Mouse (Mus musculus) CH12.LX (cell line): ENCODE measurements at regions not wholly inside any gene's neighbourhood (a gene's known extent, or its start where the extent isn't known, plus 50 kb on each side); places are given as distances from the start of the nearest gene placed in this dataset.

ENCODE experiments used
- DNase-seq: peaks from one replicate; pipeline ENCODE4 v3.0.0-alpha.2; 2013; ENCODE audit errors: extremely low read depth
- H3K27ac ChIP-seq: 2 replicates; pipeline ENCODE4 v1.5.1; 2012; ENCODE audit warnings: low read depth, mild to moderate bottlenecking, control low read depth, moderate library complexity; ENCODE audit not compliant: insufficient read depth
- H3K27me3 ChIP-seq: replicated peaks from 2 replicates; pipeline ENCODE3; 2012; ENCODE audit warnings: inconsistent platforms
- H3K36me3 ChIP-seq, 2 experiments: replicated peaks in 1 of 2; 2 replicates each; pipeline versions ENCODE3 to v1.6.1; 2012; ENCODE audit warnings: inconsistent platforms in 1 of 2, low read length in 1 of 2, mild to moderate bottlenecking in 1 of 2, mixed read lengths in 1 of 2, moderate library complexity in 1 of 2; ENCODE audit not compliant: control insufficient read depth in 1 of 2, insufficient read depth in 1 of 2
- H3K4me1 ChIP-seq, 2 experiments: 2 replicates each; pipeline ENCODE4 v1.6.1; 2012; ENCODE audit warnings: inconsistent platforms in 1 of 2, moderate library complexity in 1 of 2; ENCODE audit not compliant: insufficient read depth in 2 of 2, control insufficient read depth in 1 of 2
- H3K4me2 ChIP-seq: 2 replicates; pipeline ENCODE4 v1.6.1; 2012; ENCODE audit warnings: low read depth, mild to moderate bottlenecking, control low read depth; ENCODE audit not compliant: poor library complexity, insufficient read depth, severe bottlenecking
- H3K4me3 ChIP-seq, 3 experiments: fragments of 150-350 bp in 1 of 3; sonication (generic) in 1 of 3; replicated peaks in 1 of 3; 2 replicates each; pipeline versions ENCODE3 to v1.5.1; 2011 to 2012; ENCODE audit warnings: low read depth in 2 of 3, low read length in 2 of 3, mild to moderate bottlenecking in 2 of 3, moderate library complexity in 2 of 3, control low read depth in 1 of 3, improper control_type of control experiment in 1 of 3, inconsistent platforms in 1 of 3, mixed read lengths in 1 of 3; ENCODE audit not compliant: poor library complexity in 1 of 3
- H3K79me2 ChIP-seq: replicated peaks from 2 replicates; pipeline ENCODE4 v1.6.1; 2012; ENCODE audit warnings: mild to moderate bottlenecking, moderate library complexity; ENCODE audit not compliant: control insufficient read depth, poor library complexity, insufficient read depth, severe bottlenecking; ENCODE audit errors: extremely low read depth
- H3K9ac ChIP-seq: 2 replicates; pipeline ENCODE4 v1.6.1; 2012; ENCODE audit warnings: low read depth, mild to moderate bottlenecking, control low read depth, moderate library complexity; ENCODE audit not compliant: insufficient read depth
- H3K9me3 ChIP-seq: replicated peaks from 2 replicates; pipeline ENCODE3; 2012; ENCODE audit warnings: low read length, inconsistent platforms, mixed read lengths
- BHLHE40 ChIP-seq: IDR thresholded peaks from 2 replicates; pipeline ENCODE4 v1.6.1; 2011; ENCODE audit warnings: mild to moderate bottlenecking, low read depth, low read length, improper control_type of control experiment
- CHD2 ChIP-seq: IDR thresholded peaks from 2 replicates; pipeline ENCODE4 v1.6.1; 2011; ENCODE audit warnings: low read length, improper control_type of control experiment
- CTCF ChIP-seq, 2 experiments: IDR thresholded peaks in 1 of 2; conservative IDR thresholded peaks in 1 of 2; 2 replicates each; pipeline ENCODE4 v1.5.1; 2011 to 2012; ENCODE audit warnings: low read depth in 2 of 2, low read length in 2 of 2, improper control_type of control experiment in 1 of 2, inconsistent platforms in 1 of 2, mild to moderate bottlenecking in 1 of 2, moderate library complexity in 1 of 2
- E2F4 ChIP-seq: IDR thresholded peaks from 2 replicates; pipeline ENCODE4 v1.6.1; 2011; ENCODE audit warnings: low read depth, low read length, improper control_type of control experiment; ENCODE audit not compliant: insufficient replicate concordance
- EP300 ChIP-seq: IDR thresholded peaks from 2 replicates; pipeline ENCODE4 v1.6.1; 2011; ENCODE audit warnings: low read length, improper control_type of control experiment
- ETS1 ChIP-seq: conservative IDR thresholded peaks from 2 replicates; pipeline ENCODE4 v1.6.1; 2012; ENCODE audit warnings: low read depth, mild to moderate bottlenecking, inconsistent platforms, low read length, improper control_type of control experiment, moderate library complexity
- IRF4 ChIP-seq: IDR thresholded peaks from 2 replicates; pipeline ENCODE4 v1.6.1; 2014; ENCODE audit warnings: low read depth, mild to moderate bottlenecking, inconsistent platforms, low read length, improper control_type of control experiment
- JUND ChIP-seq: conservative IDR thresholded peaks from 2 replicates; pipeline ENCODE4 v1.6.1; 2011; ENCODE audit warnings: low read depth, low read length, improper control_type of control experiment
- KAT2A ChIP-seq: IDR thresholded peaks from 2 replicates; pipeline ENCODE4 v1.6.1; 2012; ENCODE audit warnings: low read length, improper control_type of control experiment, inconsistent platforms; ENCODE audit not compliant: insufficient replicate concordance
- MAFK ChIP-seq: IDR thresholded peaks from 2 replicates; pipeline ENCODE4 v1.6.1; 2011; ENCODE audit warnings: low read length, improper control_type of control experiment; ENCODE audit not compliant: insufficient replicate concordance
- MEF2A ChIP-seq: IDR thresholded peaks from 2 replicates; pipeline ENCODE4 v1.6.1; 2014; ENCODE audit warnings: low read depth, mild to moderate bottlenecking, inconsistent platforms, low read length, improper control_type of control experiment, borderline replicate concordance
- MXI1 ChIP-seq: IDR thresholded peaks from 2 replicates; pipeline ENCODE4 v1.6.1; 2011; ENCODE audit warnings: mild to moderate bottlenecking, low read depth, low read length, improper control_type of control experiment
- MYC ChIP-seq: IDR thresholded peaks from 2 replicates; pipeline ENCODE4 v1.6.1; 2011; ENCODE audit warnings: low read depth, mild to moderate bottlenecking, improper control_type of control experiment, low read length
- NELFE ChIP-seq: IDR thresholded peaks from 2 replicates; pipeline ENCODE4 v1.6.1; 2011; ENCODE audit warnings: low read depth, low read length, improper control_type of control experiment
- NRF1 ChIP-seq: IDR thresholded peaks from 2 replicates; pipeline ENCODE4 v1.6.1; 2014; ENCODE audit warnings: low read depth, mild to moderate bottlenecking, inconsistent platforms, low read length, improper control_type of control experiment, moderate library complexity
- PAX5 ChIP-seq: IDR thresholded peaks from 2 replicates; pipeline ENCODE4 v1.6.1; 2012; ENCODE audit warnings: low read length, inconsistent platforms, mixed read lengths
- POLR2A ChIP-seq: IDR thresholded peaks from 2 replicates; pipeline ENCODE4 v1.6.1; 2011; ENCODE audit warnings: low read depth, mild to moderate bottlenecking, improper control_type of control experiment, low read length
- POLR2AphosphoS2 ChIP-seq: IDR thresholded peaks from 2 replicates; pipeline ENCODE4 v1.6.1; 2011; ENCODE audit warnings: low read depth, low read length, improper control_type of control experiment
- RCOR1 ChIP-seq: conservative IDR thresholded peaks from 2 replicates; pipeline ENCODE4 v1.6.1; 2012; ENCODE audit warnings: low read depth, mild to moderate bottlenecking, inconsistent platforms, low read length, improper control_type of control experiment
- SIN3A ChIP-seq: IDR thresholded peaks from 2 replicates; pipeline ENCODE4 v1.6.1; 2012; ENCODE audit warnings: low read length, improper control_type of control experiment, inconsistent platforms
- SMC3 ChIP-seq: IDR thresholded peaks from 2 replicates; pipeline ENCODE4 v1.6.1; 2011; ENCODE audit warnings: low read depth, low read length, improper control_type of control experiment
- TCF12 ChIP-seq: IDR thresholded peaks from 2 replicates; pipeline ENCODE4 v1.6.1; 2014; ENCODE audit warnings: low read depth, mild to moderate bottlenecking, inconsistent platforms, low read length, improper control_type of control experiment
- ZKSCAN1 ChIP-seq: IDR thresholded peaks from 2 replicates; pipeline ENCODE4 v1.6.1; 2012; ENCODE audit warnings: low read depth, inconsistent platforms, low read length, improper control_type of control experiment, borderline replicate concordance
- ZNF384 ChIP-seq: IDR thresholded peaks from 2 replicates; pipeline ENCODE4 v1.6.1; 2012; ENCODE audit warnings: low read depth, low read length, improper control_type of control experiment, inconsistent platforms
- dilution Hi-C: fragments of 300-500 bp; cut with MboI; formaldehyde crosslinking; loops from 2 replicates; pipeline ENCODE4 v1.14.3; 2020; ENCODE audit warnings: low sequenced_read_pairs; ENCODE audit not compliant: extremely low pct_unique_long_range_greater_than_20kb, extremely low pct_ligation_motif_present
- in situ Hi-C: fragments of 300-500 bp; cut with MboI; formaldehyde crosslinking; loops from 3 replicates; pipeline ENCODE4 v1.14.3; 2019; ENCODE audit warnings: low sequenced_read_pairs, low pct_ligation_motif_present, low pct_unique_long_range_greater_than_20kb, mixed read lengths

GRCm38 (mm10) chr16:78134531-78134930 is 166.8 kb upstream of the Cxadr start:
- in situ Hi-C loops = no loop called here
- Histone ChIP-seq H3K9me3 (peaks cover 4% of the 10 kb centered on the region), H3K79me2 (no peaks in the 10 kb centered on the region), H3K4me1 (no peaks in the 10 kb centered on the region), H3K9ac (no peak overlapping the region), H3K27ac (no peak overlapping the region), H3K27me3 (no peaks in the 10 kb centered on the region), H3K36me3 (no peaks in the 10 kb centered on the region), H3K4me3 (no peak overlapping the region), H3K4me2 (no peak overlapping the region)
- no peak for DNase-seq
- dilution Hi-C loops = no loop called here
- TF ChIP-seq RCOR1 (no peak), MEF2A (no peak), TCF12 (no peak), JUND (no peak), NRF1 (no peak), PAX5 (no peak), KAT2A (no peak), POLR2A (no peak), E2F4 (no peak), SIN3A (no peak), ZKSCAN1 (no peak), CHD2 (no peak), MAFK (no peak), SMC3 (no peak)

GRCm38 (mm10) chr16:78121668-78122067 is 179.6 kb upstream of the Cxadr start:
- Histone ChIP-seq H3K27ac (no peak overlapping the region), H3K9me3 (peaks cover 31% of the 10 kb centered on the region), H3K4me1 (no peaks in the 10 kb centered on the region), H3K36me3 (no peaks in the 10 kb centered on the region), H3K27me3 (no peaks in the 10 kb centered on the region), H3K79me2 (no peaks in the 10 kb centered on the region), H3K9ac (no peak overlapping the region), H3K4me2 (no peak overlapping the region), H3K4me3 (no peak overlapping the region)
- no peak for DNase-seq
- no peak for TF ChIP-seq ETS1
- no peak for TF ChIP-seq MYC
- no peak for TF ChIP-seq NELFE
- TF ChIP-seq MEF2A = no peak
- TF ChIP-seq IRF4 = no peak
- no peak for TF ChIP-seq EP300
- no peak for TF ChIP-seq CTCF (conservative IDR thresholded peaks at IDR 0.05 in 1 of 2, IDR thresholded peaks at IDR 0.05 in 1 of 2; ENCODE audit: low read depth in 2 of 2, low read length in 2 of 2)
- no peak for TF ChIP-seq JUND
- TF ChIP-seq ZNF384 = no peak
- no peak for TF ChIP-seq CHD2
- no peak for TF ChIP-seq POLR2AphosphoS2
- no peak for TF ChIP-seq MAFK
- TF ChIP-seq E2F4 = no peak
- TF ChIP-seq TCF12 = no peak
- TF ChIP-seq MXI1 = no peak
- TF ChIP-seq BHLHE40 = no peak
- TF ChIP-seq KAT2A = no peak
- TF ChIP-seq POLR2A = no peak
- in situ Hi-C loops (no loop called here), dilution Hi-C loops (no loop called here)
